12 mouse cellular contexts compared by ENCODE assay signal in the genomic region with DNA sequence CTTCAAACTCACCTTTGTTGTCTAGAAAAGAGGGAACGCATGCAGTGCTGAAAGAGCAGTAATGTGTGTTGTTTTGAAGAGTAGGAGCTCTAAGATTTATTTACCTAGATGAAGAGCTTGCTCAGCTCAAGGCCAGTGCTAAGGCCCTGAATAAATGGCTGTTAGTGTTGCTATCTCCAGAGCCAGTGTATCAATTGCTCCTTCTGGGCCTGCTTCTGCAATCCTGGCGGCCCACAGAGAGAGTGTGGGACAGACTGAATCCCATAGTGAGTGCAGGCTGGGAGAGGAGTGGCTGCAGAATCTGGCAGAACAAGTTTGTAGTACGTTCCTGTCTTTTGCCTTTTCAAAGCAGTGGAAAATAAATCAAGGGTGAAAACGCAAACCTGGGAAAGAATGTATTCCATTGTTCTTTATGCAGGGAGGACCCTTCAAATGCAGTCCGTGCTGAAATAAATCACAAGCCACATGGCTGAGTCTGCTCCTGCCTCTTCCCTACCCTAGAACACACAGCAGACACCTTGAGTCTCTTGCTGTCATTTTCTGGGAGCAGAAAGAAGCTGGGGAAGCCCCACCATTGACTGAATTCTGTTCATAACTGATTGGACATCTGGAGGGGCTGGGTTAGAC.
DNase-seq lines count a peak whose midpoint lies in the region; ATAC-seq lines count a peak whose summit lies in the region.
"Had no signal": no experiment of that assay in that cellular context is flagged by ENCODE, and none has a peak within 500 bp of the region (broad histone marks: within the 10 kb centered on the region; RNA-seq: fewer than 3 reads in every experiment).

No protein-coding gene starts in this region.

- no peak overlapping the region for H3K4me2 ChIP-seq in heart, embryonic 13.5 days
- no peak overlapping the region for H3K4me2 ChIP-seq in heart, embryonic 12.5 days
- no peak overlapping the region for H3K4me2 ChIP-seq in midbrain, embryonic 11.5 days
- no peak overlapping the region for H3K4me2 ChIP-seq in midbrain, embryonic 15.5 days
- H3K4me2 ChIP-seq in hindbrain, embryonic 15.5 days = no peak overlapping the region
- no peak overlapping the region for H3K4me2 ChIP-seq in stomach, embryonic 15.5 days

- H3K9ac ChIP-seq in heart, embryonic 13.5 days = no peak overlapping the region
- H3K9ac ChIP-seq in heart, embryonic 12.5 days = no peak overlapping the region
- no peak overlapping the region for H3K9ac ChIP-seq in midbrain, embryonic 11.5 days (ENCODE audit: low read length)
- no peak overlapping the region for H3K9ac ChIP-seq in midbrain, embryonic 15.5 days
- no peak overlapping the region for H3K9ac ChIP-seq in hindbrain, embryonic 15.5 days
- H3K9ac ChIP-seq in stomach, embryonic 15.5 days = no peak overlapping the region

- H3K9me3 ChIP-seq in heart, embryonic 13.5 days = no peaks in the 10 kb centered on the region; the same call in 1 of the 2 replicates
- no peaks in the 10 kb centered on the region for H3K9me3 ChIP-seq in heart, embryonic 12.5 days (replicated peaks)
- H3K9me3 ChIP-seq in midbrain, embryonic 11.5 days (ENCODE audit: control insufficient read depth, low read length) = no peaks in the 10 kb centered on the region
- H3K9me3 ChIP-seq in midbrain, embryonic 15.5 days = no peaks in the 10 kb centered on the region
- H3K9me3 ChIP-seq in hindbrain, embryonic 15.5 days = no peaks in the 10 kb centered on the region
- no peaks in the 10 kb centered on the region for H3K9me3 ChIP-seq in stomach, embryonic 15.5 days

- no peaks in the 10 kb centered on the region for H3K27me3 ChIP-seq in heart, embryonic 13.5 days (replicated peaks)
- no peaks in the 10 kb centered on the region for H3K27me3 ChIP-seq in heart, embryonic 12.5 days (replicated peaks)
- no peaks in the 10 kb centered on the region for H3K27me3 ChIP-seq in midbrain, embryonic 11.5 days (ENCODE audit: control insufficient read depth, insufficient read depth, low read length)
- no peaks in the 10 kb centered on the region for H3K27me3 ChIP-seq in midbrain, embryonic 15.5 days (replicated peaks)
- H3K27me3 ChIP-seq in hindbrain, embryonic 15.5 days = no peaks in the 10 kb centered on the region
- H3K27me3 ChIP-seq in stomach, embryonic 15.5 days (replicated peaks) = no peaks in the 10 kb centered on the region
- H3K27me3 ChIP-seq: CH12.LX had no signal

- no peak overlapping the region for H3K4me3 ChIP-seq in heart, embryonic 13.5 days
- H3K4me3 ChIP-seq in heart, embryonic 12.5 days = no peak overlapping the region
- no peak overlapping the region for H3K4me3 ChIP-seq in midbrain, embryonic 11.5 days (ENCODE audit: low read depth, low read length)
- H3K4me3 ChIP-seq in midbrain, embryonic 15.5 days = no peak overlapping the region
- no peak overlapping the region for H3K4me3 ChIP-seq in hindbrain, embryonic 15.5 days
- no peak overlapping the region for H3K4me3 ChIP-seq in stomach, embryonic 15.5 days (replicated peaks)

- WGBS in heart, embryonic 13.5 days = 51% methylated on average over 5 of the region's 5 CpGs
- WGBS in heart, embryonic 12.5 days = 56% methylated on average over 5 of the region's 5 CpGs
- 59% methylated on average over 5 of the region's 5 CpGs for WGBS in midbrain, embryonic 11.5 days
- WGBS in midbrain, embryonic 15.5 days = 53% methylated on average over 5 of the region's 5 CpGs
- 28% methylated on average over 5 of the region's 5 CpGs for WGBS in hindbrain, embryonic 15.5 days
- WGBS in stomach, embryonic 15.5 days = 37% methylated on average over 5 of the region's 5 CpGs

- no peak for ATAC-seq in heart, embryonic 13.5 days (ENCODE audit: extremely low read depth, insufficient number of reproducible peaks, low FRiP score, low TSS enrichment)
- ATAC-seq in heart, embryonic 12.5 days (ENCODE audit: insufficient number of reproducible peaks, low FRiP score) = no peak
- ATAC-seq in midbrain, embryonic 11.5 days (ENCODE audit: low FRiP score) = no peak
- ATAC-seq in midbrain, embryonic 15.5 days (replicated peaks) = no peak
- ATAC-seq in hindbrain, embryonic 15.5 days (ENCODE audit: low FRiP score, low read depth) = no peak
- ATAC-seq in stomach, embryonic 15.5 days (ENCODE audit: insufficient read depth, low FRiP score, low read depth) = 0 out of 2 replicates have a peak, but pooled peaks have one; percentile 50
- ATAC-seq: inflammation-experienced regulatory T-cells, adult 6 months had no signal

- H3K36me3 ChIP-seq in heart, embryonic 13.5 days = peaks cover 17% of the 10 kb centered on the region
- peaks cover 11% of the 10 kb centered on the region for H3K36me3 ChIP-seq in heart, embryonic 12.5 days
- H3K36me3 ChIP-seq in midbrain, embryonic 11.5 days (ENCODE audit: control insufficient read depth, insufficient read depth, low read length) = no peaks in the 10 kb centered on the region
- no peaks in the 10 kb centered on the region for H3K36me3 ChIP-seq in midbrain, embryonic 15.5 days (replicated peaks)
- H3K36me3 ChIP-seq in hindbrain, embryonic 15.5 days = no peaks in the 10 kb centered on the region; the same call in 1 of the 2 replicates
- H3K36me3 ChIP-seq in stomach, embryonic 15.5 days = no peaks in the 10 kb centered on the region

- H3K4me1 ChIP-seq in heart, embryonic 13.5 days = peaks cover 28% of the 10 kb centered on the region
- peaks cover 26% of the 10 kb centered on the region for H3K4me1 ChIP-seq in heart, embryonic 12.5 days (replicated peaks)
- H3K4me1 ChIP-seq in midbrain, embryonic 11.5 days (ENCODE audit: control insufficient read depth, insufficient read depth, low read length) = peaks cover 6% of the 10 kb centered on the region
- peaks cover 19% of the 10 kb centered on the region for H3K4me1 ChIP-seq in midbrain, embryonic 15.5 days
- H3K4me1 ChIP-seq in hindbrain, embryonic 15.5 days (replicated peaks) = peaks cover 36% of the 10 kb centered on the region
- H3K4me1 ChIP-seq in stomach, embryonic 15.5 days = peaks cover 15% of the 10 kb centered on the region

- peak; percentile 80 for DNase-seq in midbrain, embryonic 11.5 days (ENCODE audit: low spot score, missing footprints)
- no peak for DNase-seq in cerebellum, adult 9-10 months
- DNase-seq: gastrocnemius, postnatal 25 days; right cerebral cortex, postnatal 25 days; thymus, adult 18-20 months had no signal

- H3K27ac ChIP-seq in heart, embryonic 13.5 days (replicated peaks) = 0 out of 2 replicates have a peak overlapping the region, but pooled peaks have one; percentile 3
- H3K27ac ChIP-seq in heart, embryonic 12.5 days (ENCODE audit: poor library complexity, severe bottlenecking) = no peak overlapping the region
- H3K27ac ChIP-seq in midbrain, embryonic 11.5 days (ENCODE audit: low read depth, low read length) = no peak overlapping the region
- H3K27ac ChIP-seq in midbrain, embryonic 15.5 days = no peak overlapping the region
- H3K27ac ChIP-seq in hindbrain, embryonic 15.5 days (replicated peaks) = 0 out of 2 replicates have a peak overlapping the region, but pooled peaks have one; percentile 31
- H3K27ac ChIP-seq in stomach, embryonic 15.5 days = peak overlapping the region; percentile 80

Comparison
In these comparisons a context has a peak if more than half of its experiments do, and no peak if none do; other contexts are left out.
1. H3K27ac ChIP-seq: peak in heart, embryonic 13.5 days (single experiment), hindbrain, embryonic 15.5 days (single experiment) and stomach, embryonic 15.5 days (single experiment); none in heart, embryonic 12.5 days (single experiment), midbrain, embryonic 11.5 days (single experiment) and midbrain, embryonic 15.5 days (single experiment).